Mouse (Mus musculus) retina, adult 2 months (tissue): Measurements from ENCODE around the gene Glod4.
A peak's percentile ranks its signal among the peaks of the same experiment; 100 is the strongest.

Experiments used
- DNase-seq: peaks from one replicate; pipeline ENCODE4 v3.0.0-alpha.2; 2012; ENCODE audit warnings: low read depth, low spot score

The Glod4 gene

GRCm38 (mm10) chr11:76201761-76202674 lies 41.5 kb downstream of the Glod4 start:
- DNase-seq: peak; percentile 69

- no peak for DNase-seq
Measured at GRCm38 (mm10) chr11:76196977-76197469, 46.5 kb downstream of the Glod4 start.

- no peak for DNase-seq
Measured at GRCm38 (mm10) chr11:76196275-76196976, 47.1 kb downstream of the Glod4 start.

GRCm38 (mm10) chr11:76186908-76187307 lies 56.6 kb downstream of the Glod4 start:
- no peak for DNase-seq

- no peak for DNase-seq
Measured at GRCm38 (mm10) chr11:76183745-76184144, 59.8 kb downstream of the Glod4 start.

- DNase-seq: no peak
Measured at GRCm38 (mm10) chr11:76180146-76180540, 63.4 kb downstream of the Glod4 start.

- peak; percentile 81 for DNase-seq
Measured at GRCm38 (mm10) chr11:76179495-76180145, 63.9 kb downstream of the Glod4 start, which contains the start of the genes Vps53 and Fam57a. Vps53 (minus strand) TSS chr11:76179647. Fam57a (plus strand) TSS chr11:76179671.

- no peak for DNase-seq
Measured at GRCm38 (mm10) chr11:76178726-76179494, 64.6 kb downstream of the Glod4 start.

- DNase-seq: no peak
Measured at GRCm38 (mm10) chr11:76170207-76170606, 73.3 kb downstream of the Glod4 start.

- DNase-seq: no peak
Measured at GRCm38 (mm10) chr11:76168976-76169375, 74.5 kb downstream of the Glod4 start.

- DNase-seq: peak; percentile 56
Measured at GRCm38 (mm10) chr11:76167079-76167765, 76.3 kb downstream of the Glod4 start.

GRCm38 (mm10) chr11:76166657-76167056 lies 76.9 kb downstream of the Glod4 start:
- DNase-seq: no peak

GRCm38 (mm10) chr11:76160251-76160650 lies 83.3 kb downstream of the Glod4 start:
- no peak for DNase-seq

- DNase-seq: no peak
Measured at GRCm38 (mm10) chr11:76158375-76158774, 85.2 kb downstream of the Glod4 start.

- DNase-seq: no peak
Measured at GRCm38 (mm10) chr11:76154861-76155260, 88.7 kb downstream of the Glod4 start.

- DNase-seq: no peak
Measured at GRCm38 (mm10) chr11:76154200-76154599, 89.3 kb downstream of the Glod4 start.

GRCm38 (mm10) chr11:76153236-76153951 lies 90.1 kb downstream of the Glod4 start:
- no peak for DNase-seq

GRCm38 (mm10) chr11:76150980-76151379 lies 92.5 kb downstream of the Glod4 start:
- no peak for DNase-seq

- no peak for DNase-seq
Measured at GRCm38 (mm10) chr11:76148055-76149008, 95.2 kb downstream of the Glod4 start.
